Mouse (Mus musculus): ENCODE data around the gene Ccdc141.

DNA sequence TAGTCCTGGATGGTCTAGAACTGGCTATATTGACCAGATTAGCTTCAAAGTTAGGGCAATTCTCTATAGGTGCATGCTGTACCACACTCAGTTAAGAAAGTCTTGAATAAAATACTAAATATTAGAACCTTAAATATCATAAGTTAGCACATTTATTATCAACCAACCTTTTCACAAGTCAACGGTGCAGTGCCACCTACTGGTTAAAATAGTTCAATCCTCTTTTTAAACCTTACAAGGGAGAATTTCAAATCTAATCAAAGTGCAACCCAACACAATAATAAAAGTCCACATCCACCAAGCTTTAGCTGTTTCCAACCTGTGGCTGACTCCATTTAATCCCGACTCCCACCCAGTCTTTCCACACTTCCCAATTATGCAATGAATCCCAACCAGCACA lies 33.5 kb upstream of the Ccdc141 start:
- no peak for TF ChIP-seq EP300 (IDR thresholded peaks at IDR 0.05; ENCODE audit: low read depth)
- peak; percentile 44 for TF ChIP-seq CTCF (IDR thresholded peaks at IDR 0.05; ENCODE audit: low read depth)
